Mouse (Mus musculus) hindbrain, embryonic 11.5 days (tissue): ENCODE results near the gene Dlx1. TPM values are rescaled to one million over a fixed set of nuclear protein-coding genes. Genes with fewer than 3 reads are reported as not detected.

Experiments
- ATAC-seq: fragments of 200-750 bp; cut with Nextera tagmentation; 2 replicates; pipeline ENCODE4 v1.8.0; 2017; ENCODE audit warnings: mild to moderate bottlenecking, moderate TSS enrichment, moderate library complexity; ENCODE audit not compliant: low FRiP score
- DNase-seq: peaks from one replicate; pipeline ENCODE4 v3.0.0-alpha.2; 2015; ENCODE audit warnings: low spot score
- H3K27ac ChIP-seq: fragments of 300-500 bp; sonication (generic); 2 replicates; pipeline ENCODE4 v1.5.1; 2014; ENCODE audit warnings: mild to moderate bottlenecking, low read depth, low read length
- H3K27me3 ChIP-seq: fragments of 300-500 bp; sonication (generic); 2 replicates; pipeline ENCODE4 v1.6.1; 2014; ENCODE audit warnings: mild to moderate bottlenecking, low read length, moderate library complexity, mixed read lengths; ENCODE audit not compliant: control insufficient read depth, insufficient read depth
- H3K36me3 ChIP-seq: fragments of 300-500 bp; sonication (generic); 2 replicates; pipeline ENCODE4 v1.6.1; 2014; ENCODE audit warnings: mild to moderate bottlenecking, low read length, moderate library complexity, mixed read lengths; ENCODE audit not compliant: control insufficient read depth, insufficient read depth
- H3K4me1 ChIP-seq: fragments of 300-500 bp; sonication (generic); replicated peaks from 2 replicates; pipeline ENCODE4 v1.6.1; 2014; ENCODE audit warnings: low read length, mixed read lengths; ENCODE audit not compliant: control insufficient read depth, insufficient read depth
- H3K4me2 ChIP-seq: fragments of 300-500 bp; sonication (generic); replicated peaks from 2 replicates; pipeline ENCODE4 v1.6.1; 2014; ENCODE audit warnings: mild to moderate bottlenecking, low read depth, low read length
- H3K4me3 ChIP-seq: fragments of 300-500 bp; sonication (generic); 2 replicates; pipeline ENCODE4 v1.5.1; 2014; ENCODE audit warnings: low read depth, low read length
- H3K9ac ChIP-seq: fragments of 300-500 bp; sonication (generic); 2 replicates; pipeline ENCODE4 v1.6.1; 2014; ENCODE audit warnings: low read depth, low read length
- H3K9me3 ChIP-seq: fragments of 300-500 bp; sonication (generic); 2 replicates; pipeline ENCODE4 v1.6.1; 2016; ENCODE audit warnings: low read length; ENCODE audit not compliant: control insufficient read depth
- WGBS: fragments of 180-500 bp; shearing (Covaris S2); extraction: QIAGEN DNeasy Blood & Tissue Kit; methylation state at CpG from one replicate; pipeline ENCODE4 v1.1.7; 2014; 5-methylcytosine and 5-hydroxymethylcytosine counted together
- polyA plus RNA-seq: library from polyadenylated mRNA; unstranded; fragments of >200 nt; fragmentation: Nextera tagmentation; extraction: Ambion mirVana; gene quantifications from 2 replicates; pipeline ENCODE4 v1.2.1, GENCODE M21; 2014

Dlx1 gene
- polyA plus RNA-seq, 1 experiment from 2014 or later = 2.1 TPM

DNA sequence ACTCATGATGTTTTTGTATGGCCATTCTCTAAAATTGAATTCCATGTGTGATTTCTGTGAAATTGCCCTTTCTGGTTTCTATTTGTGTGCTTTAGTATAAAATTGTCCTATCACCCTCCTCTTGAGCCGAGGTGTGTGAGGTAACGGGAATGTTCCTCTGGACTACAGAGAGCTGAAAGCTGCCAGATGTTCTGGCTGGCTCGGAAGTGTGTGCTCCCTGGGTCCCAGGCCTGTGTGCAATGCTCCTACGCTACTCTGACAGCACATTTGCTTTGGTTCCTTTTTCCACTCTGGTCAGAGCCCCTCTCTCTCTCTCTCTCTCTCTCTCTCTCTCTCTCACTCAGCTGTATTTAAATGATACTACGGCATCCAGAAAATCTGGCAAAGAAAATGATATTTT is 30.7 kb upstream of the Dlx1 start:
- H3K27ac ChIP-seq = no peak overlapping the region
- H3K4me2 ChIP-seq = no peak overlapping the region
- no peak overlapping the region for H3K4me3 ChIP-seq
- no peaks in the 10 kb centered on the region for H3K36me3 ChIP-seq
- ATAC-seq (no peak), DNase-seq (no peak)
- H3K9me3 ChIP-seq = no peaks in the 10 kb centered on the region
- H3K4me1 ChIP-seq = no peaks in the 10 kb centered on the region; the same call in 1 of the 2 replicates
- H3K9ac ChIP-seq = no peak overlapping the region
- 56% methylated on average over 5 of the region's 5 CpGs for WGBS
- no peaks in the 10 kb centered on the region for H3K27me3 ChIP-seq

DNA sequence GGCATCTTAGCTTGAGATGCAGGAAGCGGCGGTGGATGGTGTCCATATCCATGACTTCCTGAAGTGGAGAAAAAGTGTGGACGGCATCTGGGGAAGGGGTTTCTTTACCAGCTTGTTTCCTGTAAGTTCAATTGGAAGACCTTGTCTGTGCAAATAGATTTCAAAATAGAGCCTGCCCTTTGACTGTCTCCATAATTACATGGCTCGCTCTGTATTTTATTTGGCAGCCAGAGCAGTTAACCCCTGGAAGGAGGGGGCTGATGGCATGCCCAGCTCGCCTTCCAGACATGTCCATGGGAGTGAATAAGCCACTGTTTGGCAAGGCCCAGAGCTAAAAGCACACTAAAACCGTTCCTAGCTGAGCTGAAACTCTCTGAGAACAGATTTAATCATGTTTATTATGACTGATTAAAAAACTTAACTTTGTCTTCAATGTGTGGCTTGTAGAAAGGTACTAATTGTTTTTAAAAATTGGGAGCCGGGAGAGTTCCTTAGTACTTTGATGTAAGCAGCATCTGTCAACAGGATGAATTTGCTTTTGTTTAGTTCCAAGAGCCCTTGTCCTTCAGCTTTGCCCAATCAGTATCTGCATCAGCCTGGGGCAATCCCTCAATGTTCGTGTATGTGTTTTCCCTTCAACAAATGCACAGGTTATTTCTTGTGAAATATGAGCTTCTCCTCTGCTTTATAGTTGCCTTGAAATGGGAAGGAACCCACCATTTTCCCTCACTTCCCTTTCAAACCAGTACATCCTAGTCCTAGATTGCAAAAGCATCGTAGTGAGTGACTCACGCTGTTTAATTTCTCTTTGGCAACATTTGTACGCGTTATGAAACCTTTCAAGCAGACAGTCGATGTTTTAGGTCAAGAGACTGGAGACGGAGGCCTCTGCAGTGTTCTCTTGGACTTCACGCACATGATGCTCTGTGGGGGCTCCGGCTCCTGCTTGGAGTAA is 28.4 kb upstream of the Dlx1 start:
- Histone ChIP-seq H3K27me3 (no peaks in the 10 kb centered on the region), H3K9me3 (no peaks in the 10 kb centered on the region), H3K9ac (no peak overlapping the region), H3K4me2 (no peak overlapping the region), H3K4me3 (no peak overlapping the region), H3K27ac (no peak overlapping the region), H3K4me1 (no peaks in the 10 kb centered on the region; the same call in 1 of the 2 replicates), H3K36me3 (no peaks in the 10 kb centered on the region)
- WGBS = 70% methylated on average over 16 of the region's 16 CpGs
- ATAC-seq (no peak), DNase-seq (no peak)

GRCm38 (mm10) chr2:71504852-71505251 is 23.1 kb upstream of the Dlx1 start:
- Histone ChIP-seq H3K9me3 (no peaks in the 10 kb centered on the region), H3K27ac (no peak overlapping the region), H3K36me3 (no peaks in the 10 kb centered on the region), H3K9ac (no peak overlapping the region), H3K4me2 (no peak overlapping the region), H3K27me3 (no peaks in the 10 kb centered on the region), H3K4me1 (no peaks in the 10 kb centered on the region; the same call in 1 of the 2 replicates), H3K4me3 (no peak overlapping the region)
- DNase-seq (no peak), ATAC-seq (no peak)
- 76% methylated on average over 9 of the region's 9 CpGs for WGBS

DNA sequence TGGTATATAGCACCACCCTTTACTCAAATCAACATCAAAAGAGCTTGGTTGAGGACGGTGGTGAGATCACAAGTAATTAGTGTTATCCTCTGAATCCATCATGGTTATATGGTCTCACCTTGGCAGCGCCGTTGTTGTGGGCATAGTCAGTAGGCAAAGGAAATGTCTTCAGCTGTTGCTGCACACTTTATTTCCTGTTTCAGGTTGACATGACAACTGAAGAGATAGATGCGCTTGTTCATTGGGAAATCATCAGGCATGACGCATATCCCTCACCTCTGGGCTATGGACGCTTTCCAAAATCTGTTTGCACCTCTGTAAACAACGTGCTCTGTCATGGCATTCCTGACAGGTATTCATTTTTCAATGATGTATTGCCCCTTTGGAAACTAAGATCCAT is 16.7 kb upstream of the Dlx1 start:
- H3K4me3 ChIP-seq = no peak overlapping the region
- no peak overlapping the region for H3K27ac ChIP-seq
- no peak overlapping the region for H3K9ac ChIP-seq
- no peaks in the 10 kb centered on the region for H3K27me3 ChIP-seq
- WGBS = 87% methylated on average over 7 of the region's 7 CpGs
- ATAC-seq (no peak), DNase-seq (no peak)
- no peaks in the 10 kb centered on the region for H3K9me3 ChIP-seq
- no peaks in the 10 kb centered on the region for H3K36me3 ChIP-seq
- no peak overlapping the region for H3K4me2 ChIP-seq
- no peaks in the 10 kb centered on the region for H3K4me1 ChIP-seq

DNA sequence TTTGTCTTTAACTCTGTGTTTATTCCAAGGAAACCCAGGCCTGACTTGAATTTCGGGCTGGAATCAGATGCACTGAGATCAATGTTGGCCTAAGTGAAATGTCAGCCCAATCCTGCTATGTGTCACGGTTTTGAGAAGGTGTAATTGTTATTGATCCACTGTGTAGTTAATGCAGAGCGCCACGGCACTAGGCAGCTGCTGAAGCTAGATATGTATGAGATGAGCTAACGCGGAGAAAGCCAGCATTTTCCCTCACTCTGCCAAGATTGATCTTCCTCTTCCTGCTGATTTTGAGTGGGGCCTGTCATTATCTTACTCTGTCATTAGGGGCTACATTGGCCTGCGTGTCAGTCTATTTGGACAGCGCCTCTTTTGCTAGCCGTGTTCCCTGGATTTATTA is 15.6 kb upstream of the Dlx1 start:
- Histone ChIP-seq H3K36me3 (no peaks in the 10 kb centered on the region), H3K27me3 (no peaks in the 10 kb centered on the region), H3K4me2 (no peak overlapping the region), H3K9me3 (no peaks in the 10 kb centered on the region), H3K4me1 (no peaks in the 10 kb centered on the region), H3K9ac (no peak overlapping the region), H3K4me3 (no peak overlapping the region), H3K27ac (no peak overlapping the region)
- ATAC-seq (no peak; the same call in 1 of the 2 replicates), DNase-seq (no peak)
- WGBS = 68% methylated on average over 9 of the region's 9 CpGs

DNA sequence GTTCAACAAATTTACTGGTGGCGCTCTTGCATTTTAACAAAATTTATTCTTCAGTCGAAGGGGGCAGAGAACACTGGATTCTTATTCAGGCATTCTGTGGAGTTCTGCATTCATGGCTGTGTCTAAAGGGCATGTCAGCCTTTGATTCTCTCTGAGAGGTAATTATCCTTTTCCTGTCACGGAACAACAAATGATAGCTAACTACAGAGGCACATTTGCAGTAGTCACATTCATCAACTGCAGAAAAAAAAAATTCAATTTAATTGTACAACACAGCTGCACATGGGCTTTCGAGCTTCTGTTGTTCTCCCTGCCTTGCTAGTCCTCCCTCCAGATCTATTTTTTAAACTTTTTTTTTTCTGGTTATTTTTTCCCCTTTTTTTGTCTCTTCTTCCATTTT is 10.9 kb upstream of the Dlx1 start:
- 31% methylated on average over 4 of the region's 4 CpGs for WGBS
- H3K27ac ChIP-seq = no peak overlapping the region
- H3K27me3 ChIP-seq = peaks cover 8% of the 10 kb centered on the region
- no peak overlapping the region for H3K4me3 ChIP-seq
- no peaks in the 10 kb centered on the region for H3K36me3 ChIP-seq
- no peak overlapping the region for H3K9ac ChIP-seq
- no peaks in the 10 kb centered on the region for H3K4me1 ChIP-seq
- ATAC-seq (no peak; the same call in 1 of the 2 replicates), DNase-seq (no peak)
- no peaks in the 10 kb centered on the region for H3K9me3 ChIP-seq
- H3K4me2 ChIP-seq = no peak overlapping the region

GRCm38 (mm10) chr2:71517466-71518099 is 10.3 kb upstream of the Dlx1 start:
- H3K4me1 ChIP-seq = no peaks in the 10 kb centered on the region
- peak; percentile 53; the same call in 1 of the 2 replicates for ATAC-seq
- no peak overlapping the region for H3K27ac ChIP-seq
- H3K4me2 ChIP-seq = no peak overlapping the region
- H3K9me3 ChIP-seq = no peaks in the 10 kb centered on the region
- no peak overlapping the region for H3K4me3 ChIP-seq
- 33% methylated on average over 8 of the region's 8 CpGs for WGBS
- H3K27me3 ChIP-seq = peaks cover 8% of the 10 kb centered on the region
- no peak for DNase-seq
- no peaks in the 10 kb centered on the region for H3K36me3 ChIP-seq
- H3K9ac ChIP-seq = no peak overlapping the region

- no peak overlapping the region for H3K9ac ChIP-seq
- peaks cover 57% of the 10 kb centered on the region for H3K27me3 ChIP-seq
- 43% methylated on average over 4 of the region's 4 CpGs for WGBS
Measured at GRCm38 (mm10) chr2:71522871-71523270, 5.0 kb upstream of the Dlx1 start.

More at GRCm38 (mm10) chr2:71522871-71523270, 5.0 kb upstream of the Dlx1 start:
- no peaks in the 10 kb centered on the region for H3K9me3 ChIP-seq
- no peak overlapping the region for H3K4me3 ChIP-seq
- DNase-seq (no peak), ATAC-seq (no peak)
- no peak overlapping the region for H3K4me2 ChIP-seq
- H3K27ac ChIP-seq = no peak overlapping the region
- H3K36me3 ChIP-seq = no peaks in the 10 kb centered on the region
- no peaks in the 10 kb centered on the region for H3K4me1 ChIP-seq
